Mouse (Mus musculus) MEL (cell line): ENCODE measurements at regions not wholly inside any gene's neighbourhood (a gene's known extent, or its start where the extent isn't known, plus 50 kb on each side); places are given as distances from the start of the nearest gene placed in this dataset.
"Not testable (repeated sequence)": the region's sequence is repeated elsewhere in the genome, so short reads cannot be mapped to it uniquely, and the experiment has no call there.

Experiments
- DNase-seq: peaks from one replicate; pipeline ENCODE4 v3.0.0; 2011; ENCODE audit warnings: low read depth, low spot score
- H3K27ac ChIP-seq: 2 replicates; pipeline ENCODE4 v1.5.1; 2012; ENCODE audit warnings: low read depth, mild to moderate bottlenecking, control low read depth, low read length, moderate library complexity; ENCODE audit not compliant: control insufficient read depth
- H3K27me3 ChIP-seq, 2 experiments: fragments of 150-350 bp in 1 of 2; sonication (generic) in 1 of 2; 2 replicates each; pipeline ENCODE4 v1.6.1; 2012; ENCODE audit warnings: low read length in 2 of 2, mild to moderate bottlenecking in 2 of 2, improper control_type of control experiment in 1 of 2, moderate library complexity in 1 of 2; ENCODE audit not compliant: insufficient read depth in 2 of 2, control insufficient read depth in 1 of 2
- H3K36me3 ChIP-seq, 2 experiments: 2 replicates each; pipeline ENCODE4 v1.6.1; 2012 to 2014; ENCODE audit warnings: low read length in 2 of 2, improper control_type of control experiment in 1 of 2, inconsistent platforms in 1 of 2, mild to moderate bottlenecking in 1 of 2; ENCODE audit not compliant: insufficient read depth in 2 of 2, control insufficient read depth in 1 of 2
- H3K4me1 ChIP-seq, 2 experiments: fragments of 150-350 bp in 1 of 2; sonication (generic) in 1 of 2; 2 replicates each; pipeline ENCODE4 v1.6.1; 2012; ENCODE audit warnings: low read length in 2 of 2, improper control_type of control experiment in 1 of 2, mild to moderate bottlenecking in 1 of 2; ENCODE audit not compliant: insufficient read depth in 2 of 2, control insufficient read depth in 1 of 2
- H3K4me3 ChIP-seq, 2 experiments: fragments of 150-350 bp in 1 of 2; sonication (generic) in 1 of 2; 2 replicates each; pipeline ENCODE4 v1.5.1; 2012; ENCODE audit warnings: low read depth in 2 of 2, low read length in 2 of 2, mild to moderate bottlenecking in 2 of 2, moderate library complexity in 2 of 2, control low read depth in 1 of 2, improper control_type of control experiment in 1 of 2; ENCODE audit not compliant: control insufficient read depth in 1 of 2, insufficient read depth in 1 of 2
- H3K79me2 ChIP-seq: 2 replicates; pipeline ENCODE4 v1.6.1; 2012; ENCODE audit warnings: mild to moderate bottlenecking, low read length, moderate library complexity; ENCODE audit not compliant: control insufficient read depth, poor library complexity, insufficient read depth
- H3K9ac ChIP-seq: 2 replicates; pipeline ENCODE4 v1.6.1; 2012; ENCODE audit warnings: low read depth, mild to moderate bottlenecking, control low read depth, low read length, moderate library complexity; ENCODE audit not compliant: control insufficient read depth, poor library complexity, severe bottlenecking
- H3K9me3 ChIP-seq: fragments of 150-350 bp; sonication (generic); replicated peaks from 2 replicates; pipeline ENCODE4 v1.6.1; 2012; ENCODE audit warnings: mild to moderate bottlenecking, low read length, improper control_type of control experiment, moderate library complexity; ENCODE audit not compliant: insufficient read depth
- BHLHE40 ChIP-seq: IDR thresholded peaks from 2 replicates; pipeline ENCODE4 v1.6.1; 2012; ENCODE audit warnings: low read depth, mild to moderate bottlenecking, inconsistent platforms, low read length, improper control_type of control experiment, borderline replicate concordance
- ELF1 ChIP-seq: IDR thresholded peaks from 2 replicates; pipeline ENCODE4 v1.6.1; 2014; ENCODE audit warnings: low read depth, mild to moderate bottlenecking, inconsistent platforms, low read length, improper control_type of control experiment, moderate library complexity
- EP300 ChIP-seq, 2 experiments: IDR thresholded peaks; 2 replicates each; pipeline ENCODE4 v1.6.1; 2011; ENCODE audit warnings: improper control_type of control experiment in 2 of 2, low read length in 2 of 2, low read depth in 1 of 2, mild to moderate bottlenecking in 1 of 2
- GABPA ChIP-seq: IDR thresholded peaks from 2 replicates; pipeline ENCODE4 v1.6.1; 2012; ENCODE audit warnings: low read depth, mild to moderate bottlenecking, inconsistent platforms, low read length, improper control_type of control experiment, moderate library complexity
- JUND ChIP-seq: IDR thresholded peaks from 2 replicates; pipeline ENCODE4 v1.6.1; 2011; ENCODE audit warnings: low read depth, mild to moderate bottlenecking, improper control_type of control experiment, low read length
- KAT2A ChIP-seq: conservative IDR thresholded peaks from 2 replicates; pipeline ENCODE4 v1.6.1; 2012; ENCODE audit warnings: low read depth, low read length, improper control_type of control experiment, inconsistent platforms
- MAFK ChIP-seq: IDR thresholded peaks from 2 replicates; pipeline ENCODE4 v1.6.1; 2011; ENCODE audit warnings: low read depth, mild to moderate bottlenecking, low read length, improper control_type of control experiment, borderline replicate concordance
- MAX ChIP-seq: IDR thresholded peaks from 2 replicates; pipeline ENCODE4 v1.6.1; 2011; ENCODE audit warnings: low read length, improper control_type of control experiment
- MAZ ChIP-seq: IDR thresholded peaks from 2 replicates; pipeline ENCODE4 v1.6.1; 2012; ENCODE audit warnings: low read depth, mild to moderate bottlenecking, inconsistent platforms, low read length, improper control_type of control experiment
- MXI1 ChIP-seq: IDR thresholded peaks from 2 replicates; pipeline ENCODE4 v1.6.1; 2011; ENCODE audit warnings: mild to moderate bottlenecking, low read depth, low read length, improper control_type of control experiment
- NRF1 ChIP-seq: IDR thresholded peaks from 2 replicates; pipeline ENCODE4 v1.6.1; 2014; ENCODE audit warnings: low read depth, mild to moderate bottlenecking, inconsistent platforms, low read length, improper control_type of control experiment, moderate library complexity; ENCODE audit not compliant: poor library complexity, insufficient read depth, severe bottlenecking
- POLR2A ChIP-seq, 2 experiments: IDR thresholded peaks; 2 replicates each; pipeline ENCODE4 v1.6.1; 2011 to 2012; ENCODE audit warnings: low read length in 2 of 2, mild to moderate bottlenecking in 2 of 2, control low read depth in 1 of 2, improper control_type of control experiment in 1 of 2, low read depth in 1 of 2, moderate library complexity in 1 of 2; ENCODE audit not compliant: control insufficient read depth in 1 of 2, insufficient read depth in 1 of 2, poor library complexity in 1 of 2
- POLR2AphosphoS2 ChIP-seq: IDR thresholded peaks from 2 replicates; pipeline ENCODE4 v1.6.1; 2011; ENCODE audit warnings: low read length, improper control_type of control experiment
- POLR2AphosphoS5 ChIP-seq: IDR thresholded peaks from 2 replicates; pipeline ENCODE4 v1.6.1; 2012; ENCODE audit warnings: low read depth, borderline replicate concordance, mild to moderate bottlenecking, inconsistent platforms, low read length, moderate library complexity, mixed read lengths
- RAD21 ChIP-seq: IDR thresholded peaks from 2 replicates; pipeline ENCODE4 v1.6.1; 2011; ENCODE audit warnings: mild to moderate bottlenecking, low read depth, low read length, improper control_type of control experiment
- RCOR1 ChIP-seq: IDR thresholded peaks from 2 replicates; pipeline ENCODE4 v1.6.1; 2012; ENCODE audit warnings: low read depth, mild to moderate bottlenecking, inconsistent platforms, low read length, improper control_type of control experiment
- SIN3A ChIP-seq: IDR thresholded peaks from 2 replicates; pipeline ENCODE4 v1.6.1; 2012; ENCODE audit warnings: low read length, improper control_type of control experiment, inconsistent platforms
- TAL1 ChIP-seq: IDR thresholded peaks from 2 replicates; pipeline ENCODE4 v1.6.1; 2012; ENCODE audit warnings: mild to moderate bottlenecking, inconsistent platforms, low read length, moderate library complexity, mixed read lengths
- TBP ChIP-seq: IDR thresholded peaks from 2 replicates; pipeline ENCODE4 v1.8.0; 2011; ENCODE audit warnings: low read depth, low read length, improper control_type of control experiment
- UBTF ChIP-seq: IDR thresholded peaks from 2 replicates; pipeline ENCODE4 v1.6.1; 2012; ENCODE audit warnings: low read depth, mild to moderate bottlenecking, inconsistent platforms, low read length, improper control_type of control experiment, moderate library complexity, borderline replicate concordance; ENCODE audit not compliant: insufficient read depth
- USF2 ChIP-seq, 2 experiments: IDR thresholded peaks; 2 replicates each; pipeline ENCODE4 v1.6.1; 2011 to 2012; ENCODE audit warnings: improper control_type of control experiment in 2 of 2, low read length in 2 of 2, borderline replicate concordance in 1 of 2, inconsistent platforms in 1 of 2, low read depth in 1 of 2, mild to moderate bottlenecking in 1 of 2; ENCODE audit not compliant: insufficient read depth in 1 of 2
- ZC3H11A ChIP-seq: IDR thresholded peaks from 2 replicates; pipeline ENCODE4 v1.6.1; 2012; ENCODE audit warnings: low read depth, mild to moderate bottlenecking, inconsistent platforms, low read length, improper control_type of control experiment
- ZNF384 ChIP-seq: IDR thresholded peaks from 2 replicates; pipeline ENCODE4 v1.6.1; 2012; ENCODE audit warnings: low read depth, mild to moderate bottlenecking, inconsistent platforms, low read length, improper control_type of control experiment

DNA sequence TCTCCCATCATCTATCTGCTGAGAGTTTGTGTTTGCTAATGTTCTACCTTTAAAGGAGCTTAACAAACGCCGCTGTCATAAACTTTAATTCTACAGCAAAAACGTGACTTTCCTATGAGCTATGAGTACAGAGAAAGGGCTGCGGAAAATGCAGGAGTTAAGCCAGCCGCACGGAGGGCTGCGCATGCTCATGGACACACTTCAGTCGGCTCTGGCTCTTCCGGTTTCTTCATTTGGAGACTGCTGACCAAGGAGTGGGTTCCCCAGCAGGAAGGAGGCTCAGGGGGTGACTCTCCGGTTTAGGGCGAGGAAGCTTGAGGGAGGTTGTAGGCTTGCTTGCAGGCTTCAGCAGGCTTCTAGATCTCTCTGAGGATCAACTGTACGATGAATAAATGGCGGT, 59.3 kb downstream of the Sox2 start:
- H3K9me3 ChIP-seq, result no peaks in the 10 kb centered on the region
- no peak overlapping the region for H3K9ac ChIP-seq
- H3K79me2 ChIP-seq, result no peaks in the 10 kb centered on the region
- H3K27me3 ChIP-seq, result no peaks in the 10 kb centered on the region
- DNase-seq, result no peak
- no peak for TF ChIP-seq MAZ
- TF ChIP-seq MAFK, result no peak
- TF ChIP-seq JUND, result no peak
- no peak for TF ChIP-seq TAL1
- TF ChIP-seq SIN3A, result no peak
- TF ChIP-seq KAT2A, result no peak
- no peak for TF ChIP-seq BHLHE40
- TF ChIP-seq USF2 (IDR thresholded peaks at IDR 0.05; ENCODE audit: borderline replicate concordance in 1 of 2, insufficient read depth in 1 of 2, low read depth in 1 of 2, low read length in 2 of 2), result no peak
- TF ChIP-seq GABPA, result no peak
- TF ChIP-seq MAX, result no peak
- TF ChIP-seq ZC3H11A, result no peak
- TF ChIP-seq ZNF384, result no peak
- TF ChIP-seq POLR2AphosphoS2, result no peak
- no peak for TF ChIP-seq POLR2AphosphoS5
- no peak for TF ChIP-seq POLR2A (IDR thresholded peaks at IDR 0.05; ENCODE audit: control insufficient read depth in 1 of 2, insufficient read depth in 1 of 2, low read depth in 1 of 2, low read length in 2 of 2, poor library complexity in 1 of 2)
- TF ChIP-seq MXI1, result no peak
- no peak for TF ChIP-seq NRF1
- TF ChIP-seq RCOR1, result no peak
- no peaks in the 10 kb centered on the region for H3K36me3 ChIP-seq
- H3K27ac ChIP-seq, result no peak overlapping the region
- no peak overlapping the region for H3K4me3 ChIP-seq
- no peaks in the 10 kb centered on the region for H3K4me1 ChIP-seq

DNA sequence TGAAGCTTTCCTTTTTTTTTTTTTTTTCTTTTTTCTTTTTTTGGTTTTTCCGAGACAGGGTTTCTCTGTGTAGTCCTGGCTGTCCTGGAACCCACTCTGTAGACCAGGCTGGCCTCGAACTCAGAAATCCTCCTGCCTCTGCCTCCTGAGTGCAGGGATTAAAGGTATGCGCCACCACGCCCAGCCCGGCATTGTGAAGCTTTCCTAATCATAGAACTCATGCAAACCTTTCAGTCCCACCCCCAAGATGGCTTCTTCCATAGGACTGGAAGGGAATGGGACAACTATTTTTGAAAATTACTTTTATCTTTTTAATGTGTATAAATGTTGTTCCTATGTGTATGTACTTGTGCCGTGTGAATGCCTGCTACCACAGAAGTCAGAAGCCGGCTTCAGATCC, 61.9 kb downstream of the Sox2 start:
- not testable (repeated sequence) for H3K27ac ChIP-seq, H3K79me2 ChIP-seq

DNA sequence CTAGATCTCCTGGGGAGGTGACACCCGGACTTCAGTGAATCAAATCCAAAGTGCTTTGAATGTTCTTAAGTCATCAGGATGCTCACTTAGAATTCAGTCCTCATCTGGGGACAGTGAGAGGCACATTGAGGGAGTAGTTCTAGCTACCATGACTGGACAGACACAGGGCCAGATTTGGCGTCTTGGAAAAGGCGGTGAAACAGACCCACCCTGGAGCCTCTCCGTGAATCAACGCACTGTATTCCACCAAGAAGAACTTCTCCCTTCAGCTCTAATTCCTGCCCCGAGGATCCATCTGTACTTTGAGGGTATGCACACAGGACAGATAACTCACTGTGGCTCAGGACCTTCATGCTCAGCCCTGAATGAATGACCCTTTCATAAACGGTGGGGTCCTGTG, 72.3 kb downstream of the Sox2 start:
- Histone ChIP-seq H3K4me1 (no peaks in the 10 kb centered on the region), H3K9ac (no peak overlapping the region), H3K27ac (no peak overlapping the region), H3K79me2 (no peaks in the 10 kb centered on the region), H3K9me3 (no peaks in the 10 kb centered on the region), H3K27me3 (no peaks in the 10 kb centered on the region), H3K4me3 (no peak overlapping the region), H3K36me3 (no peaks in the 10 kb centered on the region)
- TF ChIP-seq USF2 (IDR thresholded peaks at IDR 0.05; ENCODE audit: borderline replicate concordance in 1 of 2, insufficient read depth in 1 of 2, low read depth in 1 of 2, low read length in 2 of 2) (no peak), TAL1 (no peak), EP300 (IDR thresholded peaks at IDR 0.05; ENCODE audit: low read depth in 1 of 2, low read length in 2 of 2) (no peak), KAT2A (no peak), UBTF (no peak), ELF1 (no peak), BHLHE40 (no peak), JUND (no peak), POLR2AphosphoS2 (no peak), RAD21 (no peak), TBP (no peak)
- no peak for DNase-seq

More for the DNA sequence above, 61.9 kb downstream of the Sox2 start:
- H3K9ac ChIP-seq, H3K27me3 ChIP-seq, H3K36me3 ChIP-seq, DNase-seq, H3K9me3 ChIP-seq, H3K4me3 ChIP-seq, H3K4me1 ChIP-seq: not testable (repeated sequence)
